Mouse (Mus musculus): Measurements from ENCODE around the gene Cited1. TPM values are rescaled to one million over a fixed set of nuclear protein-coding genes. Genes with fewer than 3 reads are reported as not detected.

Cited1 gene
- polyA plus RNA-seq (2014; fragmentation: Illumina TruSeq; extraction: RNeasy Lipid Tissue Mini Kit (QIAGEN cat#74804); ENCODE audit: low read depth, low replicate concordance), result not detected

DNA sequence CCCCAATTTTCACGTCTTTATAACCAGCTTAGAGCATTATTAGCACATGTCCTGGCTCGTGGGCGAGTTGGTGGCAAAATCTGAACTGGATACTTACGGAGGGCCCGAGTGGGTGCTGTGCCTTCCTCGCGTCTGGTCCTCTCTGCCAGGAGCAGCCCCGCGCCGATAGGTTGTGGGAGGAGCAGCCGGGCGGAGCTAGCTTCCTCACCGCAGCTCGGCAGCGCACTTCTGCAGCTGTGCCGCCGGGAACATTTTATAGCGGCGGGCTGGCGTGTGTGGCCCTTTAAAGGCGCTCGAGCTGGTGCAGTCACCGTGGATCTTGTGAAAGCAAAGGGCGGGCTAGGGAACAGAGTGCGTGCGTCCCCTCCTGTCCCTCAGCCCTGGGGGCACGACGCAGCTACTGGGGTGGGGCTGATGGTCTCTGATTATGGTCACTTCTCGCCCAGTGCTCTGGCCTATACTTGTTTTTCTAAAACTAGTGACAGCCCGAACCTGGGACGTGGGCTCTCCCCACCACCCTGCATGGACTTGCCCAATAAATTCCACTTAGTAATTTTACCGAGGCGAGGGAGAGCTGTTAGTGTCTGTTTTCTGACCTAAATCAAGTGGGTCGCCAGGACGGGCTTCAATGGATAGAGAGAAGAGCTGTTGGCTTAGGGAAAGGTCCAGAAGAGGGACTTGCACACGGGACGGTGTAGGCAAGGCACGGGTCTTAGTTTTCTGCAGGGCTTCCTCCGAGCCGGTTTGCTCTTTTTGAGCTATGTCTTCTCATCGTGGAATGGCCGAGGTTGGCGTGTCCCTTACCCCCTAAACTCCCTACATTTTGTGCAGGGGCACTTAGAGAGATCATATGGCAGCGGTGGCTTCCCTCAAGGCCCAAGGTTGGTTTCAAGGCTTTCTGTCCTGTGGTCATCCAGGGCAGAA, at the start of gene Cited1:
Cited1 (minus strand) TSS at position 245 of the 924 bp plus-strand sequence.

Other genes starting within 250 kb of the Cited1 start
- 0.50 TPM for gene Rtl5, start 180.9 kb downstream of the Cited1 start, polyA plus RNA-seq (2014; fragmentation: Illumina TruSeq; extraction: RNeasy Lipid Tissue Mini Kit (QIAGEN cat#74804); ENCODE audit: low read depth, low replicate concordance)
- gene Pin4, start 132.7 kb downstream of the Cited1 start, polyA plus RNA-seq (2014; fragmentation: Illumina TruSeq; extraction: RNeasy Lipid Tissue Mini Kit (QIAGEN cat#74804); ENCODE audit: low read depth, low replicate concordance), result 130 TPM
- 4.5 TPM for gene Ercc6l, start 95.1 kb downstream of the Cited1 start, polyA plus RNA-seq (2014; fragmentation: Illumina TruSeq; extraction: RNeasy Lipid Tissue Mini Kit (QIAGEN cat#74804); ENCODE audit: low read depth, low replicate concordance)
- gene Rps4x, start 62.8 kb downstream of the Cited1 start, polyA plus RNA-seq (2014; fragmentation: Illumina TruSeq; extraction: RNeasy Lipid Tissue Mini Kit (QIAGEN cat#74804); ENCODE audit: low read depth, low replicate concordance), result 1,394 TPM

Measured in sigmoid colon, adult 10 weeks (tissue).